Mouse (Mus musculus): ENCODE results near the gene Trim71.
"Not testable (repeated sequence)": the region's sequence is repeated elsewhere in the genome, so short reads cannot be mapped to it uniquely, and the experiment has no call there.

Trim71 gene

DNA sequence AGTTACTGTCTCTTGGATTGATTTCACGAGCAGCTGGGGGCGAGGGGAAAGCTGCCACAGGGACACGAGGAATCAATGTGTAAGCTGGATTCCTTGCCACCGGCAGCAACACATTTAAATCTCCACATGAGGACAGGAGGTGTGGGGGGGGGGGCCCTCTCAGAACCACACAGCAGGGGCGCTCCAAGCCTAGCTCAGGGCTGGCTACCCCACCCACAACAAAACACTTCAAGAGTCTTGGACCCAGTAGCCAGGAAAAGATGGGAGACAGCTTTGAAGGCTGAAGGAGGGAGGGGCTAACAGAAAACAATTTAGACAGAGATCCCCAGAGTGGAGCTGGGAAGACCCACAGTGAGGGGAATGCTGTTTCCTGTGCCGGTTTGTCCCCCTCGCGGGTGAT lies 38.3 kb downstream of the Trim71 start:
- no peak for DNase-seq (ENCODE audit: inconsistent ontology term)

GRCm38 (mm10) chr9:114525073-114525633 lies 39.0 kb downstream of the Trim71 start:
- DNase-seq (ENCODE audit: inconsistent ontology term), result no peak

- DNase-seq (ENCODE audit: inconsistent ontology term), result no peak
Measured at GRCm38 (mm10) chr9:114522501-114522900, 41.7 kb downstream of the Trim71 start.

- DNase-seq (ENCODE audit: inconsistent ontology term), result no peak
Measured at GRCm38 (mm10) chr9:114522041-114522440, 42.1 kb downstream of the Trim71 start.

DNA sequence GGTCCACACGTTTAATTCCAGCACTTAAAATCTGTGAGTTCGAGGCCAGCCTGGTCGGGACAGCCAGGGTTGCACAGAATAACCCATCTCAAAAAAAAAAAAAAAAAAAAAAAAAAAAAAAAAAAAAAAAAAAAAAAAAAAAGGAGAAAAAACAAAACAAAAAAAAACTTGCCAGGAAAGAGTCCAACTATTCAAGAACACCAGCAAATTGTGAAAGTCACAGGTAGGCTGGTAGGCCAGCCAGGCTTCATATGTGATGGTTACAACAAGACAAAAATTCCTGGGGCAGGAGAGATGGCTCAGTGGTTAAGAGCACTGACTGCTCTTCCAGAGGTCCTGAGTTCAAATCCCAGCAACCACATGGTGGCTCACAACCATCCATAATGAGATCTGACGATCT lies 43.6 kb downstream of the Trim71 start:
- not testable (repeated sequence) for DNase-seq (ENCODE audit: inconsistent ontology term)

DNA sequence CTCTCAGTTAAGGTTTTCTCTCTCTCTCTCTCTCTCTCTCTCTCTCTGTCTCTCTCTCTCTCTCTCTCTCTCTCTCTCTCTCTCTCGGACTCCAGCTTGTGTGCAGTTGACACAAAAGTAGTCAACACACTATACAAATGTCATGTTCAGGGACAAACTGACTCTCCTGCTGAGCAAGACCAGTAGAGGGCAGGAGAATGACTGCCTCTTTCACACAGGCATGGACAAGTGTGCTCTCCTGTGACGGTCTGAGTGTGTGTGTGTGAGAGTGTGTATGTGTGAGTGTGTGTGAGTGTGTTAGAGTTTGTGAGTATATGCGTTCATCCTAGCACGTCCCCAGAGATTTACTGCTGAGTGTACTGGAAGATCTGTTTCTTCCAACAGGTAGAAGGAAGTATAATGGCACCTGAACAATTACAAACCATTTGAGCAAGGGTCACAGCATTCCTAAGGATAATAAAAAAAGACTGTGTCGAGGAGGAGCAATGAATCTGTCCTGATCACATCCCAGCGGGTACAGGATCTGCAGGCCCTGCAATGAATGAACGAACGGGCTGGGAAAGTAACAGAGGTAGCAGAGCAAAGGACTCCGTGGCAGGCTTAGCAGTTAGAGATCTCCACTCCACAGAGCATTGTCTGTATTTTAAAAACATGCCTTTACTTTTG lies 45.2 kb downstream of the Trim71 start:
- DNase-seq (ENCODE audit: inconsistent ontology term), result no peak

DNA sequence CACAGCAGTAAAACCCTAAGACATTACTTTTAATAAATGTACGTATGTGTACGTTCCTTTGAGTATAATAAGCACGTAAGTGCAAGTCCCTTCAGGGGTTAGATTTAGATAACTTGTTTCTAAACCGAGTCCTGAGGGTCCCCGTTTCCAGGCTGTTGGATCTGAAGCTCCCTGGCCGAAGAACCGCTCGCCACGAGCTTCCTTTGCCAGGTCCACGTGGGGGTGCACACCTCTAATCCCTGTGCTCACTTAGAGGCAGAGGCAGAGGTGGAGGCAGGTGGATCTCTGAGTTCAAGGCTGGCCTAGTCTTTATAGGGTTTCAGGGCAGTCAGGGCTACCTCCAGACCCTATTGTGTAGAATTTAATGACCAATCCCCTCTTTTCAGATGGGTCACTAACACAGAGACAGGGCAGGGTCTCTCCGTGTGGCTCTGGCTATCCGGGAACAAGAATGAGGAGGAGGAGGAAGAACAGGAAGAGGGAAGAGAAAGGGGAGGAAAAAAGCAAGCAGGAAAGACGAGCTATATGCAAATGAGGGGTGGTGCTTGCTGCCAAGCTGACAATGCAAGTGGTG lies 46.2 kb downstream of the Trim71 start:
- no peak for DNase-seq (ENCODE audit: inconsistent ontology term)

- DNase-seq (ENCODE audit: inconsistent ontology term), result peak; percentile 56
Measured at GRCm38 (mm10) chr9:114515364-114515763, 48.8 kb downstream of the Trim71 start, which contains the start of gene C130032M10Rik. Gene C130032M10Rik, plus strand, starts transcription at chr9:114515697.

DNA sequence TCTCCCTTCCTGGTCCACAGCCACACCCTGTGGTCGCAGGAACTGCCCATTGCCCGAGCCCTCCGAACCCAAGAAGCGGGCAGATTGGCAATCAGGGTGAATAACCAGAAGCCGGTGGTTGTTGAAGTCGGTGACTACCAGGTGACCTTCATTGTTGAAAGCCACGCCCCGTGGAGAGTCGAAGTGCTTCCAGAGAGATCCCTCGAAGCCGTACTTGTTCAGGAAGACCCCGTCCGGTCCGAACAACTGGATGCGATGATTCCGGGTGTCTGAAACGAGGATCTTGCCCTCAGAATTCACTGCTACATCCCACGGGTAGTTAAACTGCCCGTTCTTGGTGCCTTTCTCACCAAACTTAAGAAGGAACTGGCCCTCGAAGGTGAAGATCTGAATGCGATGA lies 51.3 kb downstream of the Trim71 start:
- DNase-seq (ENCODE audit: inconsistent ontology term), result no peak

- DNase-seq (ENCODE audit: inconsistent ontology term), result no peak
Measured at GRCm38 (mm10) chr9:114509785-114510184, 54.4 kb downstream of the Trim71 start.

DNA sequence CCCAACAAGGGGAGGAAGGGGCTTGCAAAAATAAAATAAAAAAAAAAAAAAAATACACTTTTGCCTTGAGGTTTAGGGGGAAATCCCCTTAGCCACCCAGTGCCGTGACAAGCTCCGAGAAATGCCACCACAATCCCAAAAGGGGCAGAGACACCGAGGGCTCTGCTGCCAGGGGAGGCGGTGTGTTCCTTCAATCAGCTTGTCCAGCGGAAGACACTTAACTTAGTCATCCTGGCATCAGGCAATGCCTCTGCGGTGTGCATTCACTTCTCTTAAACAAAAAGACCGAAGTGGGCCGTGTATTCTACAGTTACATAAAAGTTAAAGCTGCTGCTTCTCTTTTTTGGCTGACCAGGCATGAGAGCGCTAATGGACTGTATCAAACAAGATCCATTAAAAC lies 56.7 kb downstream of the Trim71 start:
- DNase-seq (ENCODE audit: inconsistent ontology term), result no peak

DNA sequence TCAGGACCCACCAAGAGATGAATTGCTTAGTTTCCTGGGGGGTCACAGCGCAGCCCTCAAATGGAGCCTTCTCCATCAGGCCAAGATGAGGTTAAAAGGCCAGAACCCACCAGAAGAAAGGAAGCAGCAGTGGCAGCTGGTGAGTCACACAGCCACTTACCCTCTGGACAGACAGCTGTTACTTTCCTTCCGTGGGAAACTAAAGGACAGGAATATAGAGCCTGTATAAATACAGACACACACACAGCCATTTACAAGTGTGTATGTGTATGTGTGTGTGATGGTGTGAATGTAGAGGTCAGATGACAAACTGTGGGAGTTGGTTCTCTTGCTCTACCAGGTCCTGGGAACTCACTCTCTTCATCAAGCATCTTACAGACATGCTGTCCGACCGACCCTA lies 57.6 kb downstream of the Trim71 start:
- no peak for DNase-seq (ENCODE audit: inconsistent ontology term)

DNA sequence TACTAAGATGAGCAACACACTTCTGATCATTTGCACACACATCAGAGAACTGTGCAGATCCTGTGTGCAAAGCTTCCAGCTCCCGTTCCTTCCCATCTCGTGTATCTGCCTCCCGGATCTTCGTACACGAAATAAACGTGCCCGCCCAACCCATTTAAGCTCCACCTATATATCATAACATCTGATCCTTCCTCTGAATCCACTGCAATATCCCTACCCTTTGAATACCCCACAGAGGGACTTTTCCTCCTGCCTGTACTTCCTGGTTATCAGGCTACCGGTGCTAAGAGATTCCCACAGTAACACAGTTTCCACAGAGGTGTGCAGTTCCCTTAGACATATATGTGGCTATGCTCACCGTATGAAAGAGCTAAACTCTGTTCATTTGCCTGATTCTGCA lies 59.4 kb downstream of the Trim71 start, which contains the start of gene Ccr4:
Gene Ccr4 (minus strand): TSS at position 101 of the 400 bp plus-strand sequence.
- no peak for DNase-seq (ENCODE audit: inconsistent ontology term)

GRCm38 (mm10) chr9:114502711-114503427 lies 61.3 kb downstream of the Trim71 start:
- no peak for DNase-seq (ENCODE audit: inconsistent ontology term)

GRCm38 (mm10) chr9:114501913-114502312 lies 62.3 kb downstream of the Trim71 start:
- DNase-seq (ENCODE audit: inconsistent ontology term), result no peak

DNA sequence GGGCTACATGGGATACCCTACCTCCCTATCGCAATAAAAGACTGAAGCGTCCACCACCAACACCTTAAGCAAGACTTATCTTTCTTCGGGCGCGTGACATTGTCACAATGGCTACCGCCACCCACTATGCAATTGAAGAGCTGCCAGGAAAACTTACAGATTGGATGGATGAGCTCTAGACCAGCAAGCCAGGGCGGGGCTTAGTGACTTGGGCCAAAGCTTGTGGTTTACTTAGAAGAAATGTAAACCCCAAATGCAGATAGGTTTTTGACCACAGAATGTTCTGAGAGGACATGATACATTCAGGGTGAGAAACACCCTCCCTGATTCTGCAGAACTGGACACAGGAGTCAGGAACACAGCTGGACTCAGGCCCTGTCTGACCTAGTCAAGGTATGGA lies 63.1 kb downstream of the Trim71 start:
- DNase-seq (ENCODE audit: inconsistent ontology term), result no peak

GRCm38 (mm10) chr9:114499783-114500515 lies 64.2 kb downstream of the Trim71 start:
- peak; percentile 29 for DNase-seq (ENCODE audit: inconsistent ontology term)

- DNase-seq (ENCODE audit: inconsistent ontology term), result peak; percentile 77
Measured at GRCm38 (mm10) chr9:114498218-114498617, 66.0 kb downstream of the Trim71 start.

DNA sequence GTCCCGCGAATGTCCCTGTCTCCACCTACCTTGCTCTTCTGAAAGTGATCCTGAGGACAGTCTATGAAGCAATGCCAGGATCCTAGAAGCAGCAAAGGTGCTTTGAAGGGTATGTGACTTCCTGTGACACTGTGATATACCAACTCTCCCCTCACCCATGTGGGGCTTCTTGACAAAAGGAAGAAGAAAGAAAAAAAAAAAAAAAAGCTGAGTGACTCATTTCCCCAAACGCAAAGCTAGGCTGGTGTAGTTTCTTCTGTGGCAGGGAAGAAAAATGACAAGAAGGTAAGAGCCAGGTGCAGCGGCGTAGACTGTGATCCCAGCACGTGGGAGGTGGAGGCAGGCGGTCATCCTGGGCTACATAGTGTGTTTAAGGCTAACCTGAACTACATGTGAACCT lies 67.7 kb downstream of the Trim71 start:
- no peak for DNase-seq (ENCODE audit: inconsistent ontology term)

DNA sequence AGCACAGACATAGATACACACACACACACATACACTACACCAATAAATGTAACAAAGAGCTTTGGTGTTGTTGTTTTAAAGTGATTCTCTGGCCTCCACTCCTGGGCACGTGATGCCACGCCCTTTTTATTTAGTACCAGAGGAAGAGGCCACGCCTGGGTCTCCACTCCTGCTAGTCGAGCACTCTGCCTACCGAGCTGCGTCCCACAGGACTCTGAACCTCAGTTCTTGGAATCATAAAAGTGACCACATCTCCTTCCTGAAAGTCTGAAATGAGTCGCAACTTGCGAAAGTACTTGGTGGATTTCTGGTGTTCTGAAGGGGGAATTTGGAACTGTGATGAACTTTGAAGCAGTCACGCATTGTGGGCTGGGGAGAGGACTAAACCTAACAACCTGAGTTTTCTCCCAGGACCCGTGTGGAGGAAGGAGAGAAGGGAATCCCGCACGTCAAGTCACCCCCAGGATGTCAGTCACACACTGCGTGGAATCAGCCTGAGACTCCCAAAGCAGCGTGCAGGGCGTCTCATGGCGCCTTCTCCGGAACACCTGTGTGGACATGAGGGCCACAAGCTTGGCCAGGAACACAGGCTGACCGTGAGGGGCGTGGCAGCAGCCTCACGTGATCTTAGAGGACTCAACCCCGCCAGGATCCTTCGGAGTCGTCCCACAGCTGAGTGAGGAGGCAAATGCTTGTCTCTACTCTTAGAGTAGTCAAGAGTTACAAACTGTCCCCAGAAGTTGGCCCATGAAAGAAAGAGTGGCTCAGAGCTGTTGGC lies 76.5 kb downstream of the Trim71 start:
- DNase-seq (ENCODE audit: inconsistent ontology term), result no peak

- no peak for DNase-seq (ENCODE audit: inconsistent ontology term)
Measured at GRCm38 (mm10) chr9:114486808-114487207, 77.4 kb downstream of the Trim71 start.
